Mouse (Mus musculus) thymus, postnatal 36 days (tissue): ENCODE results near the gene Sidt1.
A peak's percentile ranks its signal among the peaks of the same experiment; 100 is the strongest.
"Not testable (repeated sequence)": the region's sequence is repeated elsewhere in the genome, so short reads cannot be mapped to it uniquely, and the experiment has no call there.

Experiments used
- DNase-seq, 2 experiments: peaks; one replicate each; pipeline ENCODE4 v3.0.0; 2022; ENCODE audit warnings: mixed read lengths in 2 of 2

Sidt1 gene

DNA sequence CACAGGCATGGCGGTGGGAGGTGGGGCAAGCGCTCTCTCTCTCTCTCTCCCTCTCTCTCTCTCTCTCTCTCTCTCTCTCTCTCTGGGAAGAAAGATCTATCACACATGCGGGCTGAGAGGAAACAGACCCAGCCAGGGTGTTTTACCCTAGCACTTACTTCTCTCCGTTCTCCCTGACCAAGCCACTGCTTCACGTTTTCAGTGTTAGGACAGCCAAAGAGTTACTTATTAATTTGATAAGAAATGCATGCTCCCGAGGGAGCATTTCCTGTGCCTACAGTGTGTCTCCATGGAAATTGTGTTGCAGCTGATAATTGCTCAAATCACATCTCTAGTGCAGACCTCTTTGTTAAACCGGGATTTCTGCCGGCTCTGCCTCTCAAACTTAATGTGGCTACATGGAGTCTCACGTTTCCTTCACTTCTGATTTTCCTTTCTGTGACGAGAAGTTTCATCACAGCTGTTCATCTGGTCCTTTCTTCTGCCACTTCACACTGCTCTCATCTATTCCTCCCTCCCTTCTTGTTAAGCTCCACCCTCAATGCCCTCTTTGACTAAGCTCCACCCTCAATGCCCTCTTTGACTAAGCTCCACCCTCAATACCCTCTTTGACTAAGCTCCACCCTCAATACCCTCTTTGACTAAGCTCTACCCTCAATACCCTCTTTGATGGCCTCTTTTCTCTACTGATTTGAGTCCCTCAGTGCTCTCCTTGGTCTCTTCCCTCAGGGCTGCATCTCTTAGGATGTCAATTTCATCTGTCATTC lies 30.7 kb downstream of the Sidt1 start:
- DNase-seq = no peak

DNA sequence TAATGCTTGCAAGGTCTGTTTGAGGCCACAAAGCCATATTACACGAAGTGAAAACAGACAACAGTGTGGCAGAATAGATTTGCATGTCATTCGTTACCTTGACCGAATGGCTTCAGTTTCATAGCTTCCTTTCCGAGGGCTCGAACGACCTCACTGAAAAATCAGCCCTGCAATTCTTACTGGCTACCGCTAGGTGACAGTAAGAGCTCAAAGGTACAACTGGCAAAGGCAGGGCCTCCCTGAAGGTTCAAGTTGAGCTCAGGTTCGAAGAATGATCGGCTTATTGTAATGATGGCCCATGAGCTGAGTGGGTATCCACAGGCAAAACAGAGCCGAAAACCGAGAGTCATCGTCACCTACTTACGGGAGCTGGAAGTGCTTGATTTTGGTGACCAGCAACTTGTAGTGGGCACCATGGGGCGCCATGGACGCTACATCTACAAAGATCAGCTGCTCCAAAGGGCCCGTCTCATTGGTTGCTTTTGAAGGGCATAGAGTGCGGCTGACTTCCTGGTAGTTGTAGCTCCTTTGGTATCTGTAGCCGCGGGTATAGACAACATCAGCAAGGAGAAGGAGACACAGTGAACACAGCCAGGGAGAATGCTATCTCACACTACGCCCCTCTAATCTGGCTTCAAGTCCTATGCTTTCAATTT lies 33.4 kb downstream of the Sidt1 start:
- DNase-seq = peak in 1 of 2 experiments; percentile 6

DNA sequence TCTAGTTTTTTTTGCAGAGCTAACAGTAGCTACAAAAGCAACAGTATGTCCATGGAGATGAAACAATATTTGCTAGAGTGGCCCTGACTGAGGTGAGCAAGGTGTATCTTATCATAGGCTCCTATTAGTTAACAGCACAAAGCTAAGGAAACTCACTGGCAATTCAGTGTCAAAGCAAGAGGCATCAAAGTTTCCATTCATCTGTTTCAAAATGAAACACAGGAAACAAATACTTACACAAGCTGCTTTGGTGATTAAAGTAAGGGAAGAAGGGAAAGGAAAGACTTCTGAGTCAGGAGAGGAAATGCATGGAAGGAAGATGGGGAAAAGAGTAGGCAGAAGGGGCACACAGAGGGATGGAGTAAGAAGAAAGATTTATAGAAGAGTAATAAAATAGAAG lies 39.0 kb downstream of the Sidt1 start:
- no peak for DNase-seq

DNA sequence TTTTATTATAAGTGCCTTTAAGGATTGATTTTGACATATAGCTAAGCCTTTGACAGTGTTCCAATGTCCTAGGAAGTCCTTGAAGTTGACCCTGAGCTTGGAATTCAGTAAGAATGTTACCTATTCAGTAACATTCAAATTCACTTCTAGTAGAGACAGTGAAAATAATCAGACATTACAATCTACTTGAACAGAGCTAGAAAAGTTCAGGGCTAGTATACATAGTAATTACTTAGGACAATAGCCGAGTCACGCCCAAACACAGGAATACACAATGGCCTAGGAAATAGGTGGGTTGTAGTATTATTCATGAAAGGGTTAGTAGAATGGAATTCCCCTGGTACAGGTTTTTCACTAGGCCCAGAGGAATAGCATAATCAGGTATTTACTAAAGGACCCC lies 40.3 kb downstream of the Sidt1 start:
- not testable (repeated sequence) for DNase-seq

DNA sequence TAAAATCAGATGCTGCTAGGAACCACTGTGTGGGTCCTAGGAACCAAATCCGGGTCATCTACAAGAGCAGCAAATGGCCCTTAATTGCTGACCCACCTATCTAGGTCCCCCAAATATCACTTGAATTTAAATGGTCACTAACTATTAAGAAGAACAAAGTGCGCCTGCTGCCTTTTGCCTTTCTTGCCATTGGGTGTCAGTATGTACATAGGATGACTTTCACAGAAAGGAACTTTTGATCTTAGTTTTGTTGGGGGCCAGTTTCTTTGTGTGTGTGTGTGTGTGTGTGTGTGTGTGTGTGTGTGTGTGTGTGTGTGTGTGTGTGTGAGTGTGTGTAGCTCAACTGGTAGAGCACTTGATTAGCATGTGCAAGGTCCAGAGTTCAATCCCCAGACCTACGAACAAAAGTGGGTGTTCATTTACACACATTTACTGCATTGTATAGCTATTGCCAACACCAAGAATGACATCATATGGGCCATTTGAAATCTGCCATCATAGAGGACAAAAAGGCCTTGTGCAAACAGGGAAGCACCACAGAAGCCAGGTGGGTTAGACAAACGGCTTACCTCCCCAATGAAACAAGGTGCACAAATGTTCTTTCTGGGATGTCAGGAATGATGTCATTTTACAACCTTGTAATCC lies 43.9 kb downstream of the Sidt1 start:
- DNase-seq = no peak

DNA sequence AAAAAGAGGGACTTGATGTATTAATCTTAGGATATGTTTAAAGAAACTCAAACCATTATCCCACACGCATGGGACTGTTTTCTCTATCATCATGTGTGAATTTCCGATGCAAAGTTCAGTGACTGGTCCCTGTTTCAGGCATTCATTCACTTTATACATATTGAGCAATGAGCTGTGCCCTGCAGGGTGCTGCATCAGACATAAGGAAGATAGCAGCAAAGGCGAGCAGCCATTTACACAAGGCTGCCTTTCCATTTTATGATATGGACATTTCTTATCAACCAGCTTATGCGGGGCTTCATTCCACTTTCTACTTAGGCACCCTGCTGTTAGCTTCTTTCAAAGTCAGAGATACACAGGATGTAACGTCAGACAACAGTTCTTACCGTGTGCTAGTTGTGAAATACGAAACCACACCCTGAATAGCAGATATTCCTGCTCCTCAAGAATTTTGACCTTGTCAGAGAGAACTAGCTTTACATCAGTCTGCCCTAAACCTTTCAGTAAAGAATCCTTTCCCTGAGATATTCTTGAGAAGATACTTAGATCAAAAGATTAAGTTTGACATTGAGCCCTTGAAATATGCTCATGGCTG lies 45.5 kb downstream of the Sidt1 start:
- DNase-seq = no peak

DNA sequence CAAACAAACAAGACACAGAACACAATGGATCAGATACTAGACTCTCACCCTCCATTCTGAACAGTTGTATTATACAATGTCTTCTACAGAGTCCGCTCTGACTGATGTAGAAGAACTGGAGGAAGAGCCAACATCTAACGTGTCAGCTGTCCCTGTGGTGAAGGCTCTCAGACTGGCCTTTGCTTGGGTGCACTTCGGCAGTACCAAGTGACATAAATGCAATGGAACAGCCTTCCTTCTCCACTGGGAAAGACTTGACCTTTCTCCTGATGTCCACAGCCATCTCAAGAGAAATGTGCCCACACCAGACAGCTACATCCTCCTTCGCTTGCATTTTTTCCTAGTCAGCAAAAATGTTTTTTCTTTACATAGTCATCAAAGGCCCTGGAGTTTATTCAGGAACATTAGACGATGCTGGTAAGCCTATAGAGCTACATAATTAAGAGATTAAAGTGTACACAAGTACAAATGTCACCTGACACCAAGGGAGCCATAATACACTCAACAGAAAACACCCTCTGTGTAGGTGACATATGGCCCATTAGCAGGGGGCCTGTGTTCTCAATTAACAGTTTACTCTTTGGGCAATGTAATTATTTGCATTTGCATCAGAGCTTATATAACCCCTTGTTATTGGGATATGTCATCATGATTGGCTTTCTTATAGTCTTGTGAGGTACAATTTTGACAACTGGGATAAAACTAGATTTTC lies 50.2 kb downstream of the Sidt1 start:
- no peak for DNase-seq

DNA sequence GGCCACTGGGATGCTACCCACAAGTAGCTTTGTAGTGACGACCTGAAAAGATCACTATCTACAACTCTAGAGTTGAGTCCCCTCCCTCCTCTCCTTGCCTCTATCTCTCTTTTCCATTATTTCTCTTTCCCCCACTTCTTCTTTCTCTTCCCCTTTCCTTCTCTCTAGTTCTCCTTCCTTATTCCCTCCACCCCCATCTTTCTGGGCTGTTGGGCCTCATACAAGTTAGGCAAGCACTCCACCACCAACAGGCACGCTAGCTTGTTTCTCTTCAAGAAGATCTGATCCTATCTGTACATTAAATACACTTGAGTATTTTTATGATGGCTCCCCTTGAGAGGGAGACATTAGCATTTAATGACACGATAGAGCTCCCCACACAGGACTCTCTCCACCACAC lies 51.0 kb downstream of the Sidt1 start:
- DNase-seq = no peak

DNA sequence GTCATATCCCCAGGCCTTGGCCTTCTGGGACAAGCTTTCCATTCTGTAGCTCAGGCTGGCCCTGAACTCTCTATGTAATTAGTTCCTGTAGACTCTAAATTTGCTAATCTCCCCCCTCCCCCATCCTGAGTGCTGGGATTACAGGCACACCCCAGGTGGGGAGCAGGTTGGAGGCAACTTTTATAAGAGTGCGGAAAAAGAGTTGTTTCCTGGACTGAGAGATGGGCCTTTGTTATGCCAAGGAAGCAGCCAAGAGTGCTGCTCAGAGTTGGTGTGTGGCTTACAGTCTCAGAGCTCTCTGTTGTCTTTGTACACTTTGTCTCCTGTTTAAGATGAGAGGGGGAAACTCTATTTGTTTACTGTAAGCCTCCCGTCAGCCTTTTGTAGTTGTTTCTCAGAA lies 52.2 kb downstream of the Sidt1 start:
- DNase-seq = no peak

DNA sequence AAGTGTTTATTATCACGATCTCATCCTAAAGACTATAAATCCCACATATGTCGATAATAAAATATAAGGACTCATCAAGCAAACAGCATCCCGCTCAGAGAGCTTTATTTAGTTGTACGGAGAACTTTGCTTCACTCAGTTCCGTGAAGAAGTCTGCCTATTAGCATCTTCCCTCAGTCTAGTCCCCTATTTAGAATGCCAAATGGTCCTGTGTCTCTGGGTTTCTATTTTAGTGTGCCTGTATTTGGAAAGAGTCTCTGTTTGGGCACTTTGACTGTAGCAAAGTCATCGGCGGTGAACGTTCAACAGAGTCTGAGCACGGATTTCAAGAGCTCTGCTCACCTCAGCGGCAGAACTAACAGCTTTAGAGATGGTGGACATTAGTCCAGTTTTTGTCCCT lies 55.8 kb downstream of the Sidt1 start:
- DNase-seq = no peak

DNA sequence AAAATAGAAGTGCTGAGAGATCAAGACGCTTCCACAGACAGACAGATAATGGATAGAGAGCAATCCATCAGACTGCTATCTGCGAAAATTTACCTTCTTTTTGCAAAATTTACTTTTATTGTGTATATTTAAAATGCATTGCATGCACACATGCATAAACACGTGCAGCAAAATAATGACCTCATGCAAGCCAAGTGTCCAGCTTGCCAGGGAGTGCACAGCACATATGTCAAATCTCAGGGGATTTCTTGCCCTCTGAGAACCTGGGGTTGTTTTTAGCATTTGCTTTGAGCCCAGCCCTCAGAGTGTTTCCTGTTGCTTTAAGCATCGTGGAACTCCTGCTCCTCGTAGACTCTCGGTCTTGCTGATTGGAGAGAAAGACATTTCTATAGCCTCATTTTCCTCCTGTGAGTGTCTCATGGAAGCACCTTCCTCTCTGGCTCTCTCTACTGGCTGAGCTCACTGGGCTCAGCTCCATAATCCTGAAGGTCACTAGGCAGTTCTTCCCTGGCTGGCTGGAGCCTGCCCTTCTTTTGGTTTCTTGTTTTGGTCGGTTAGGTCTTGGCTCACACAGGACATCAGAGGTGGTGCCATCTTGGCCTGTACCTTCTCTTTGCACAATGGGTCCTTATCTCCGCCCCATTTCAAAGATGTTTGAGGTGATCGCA lies 61.5 kb downstream of the Sidt1 start:
- no peak for DNase-seq

DNA sequence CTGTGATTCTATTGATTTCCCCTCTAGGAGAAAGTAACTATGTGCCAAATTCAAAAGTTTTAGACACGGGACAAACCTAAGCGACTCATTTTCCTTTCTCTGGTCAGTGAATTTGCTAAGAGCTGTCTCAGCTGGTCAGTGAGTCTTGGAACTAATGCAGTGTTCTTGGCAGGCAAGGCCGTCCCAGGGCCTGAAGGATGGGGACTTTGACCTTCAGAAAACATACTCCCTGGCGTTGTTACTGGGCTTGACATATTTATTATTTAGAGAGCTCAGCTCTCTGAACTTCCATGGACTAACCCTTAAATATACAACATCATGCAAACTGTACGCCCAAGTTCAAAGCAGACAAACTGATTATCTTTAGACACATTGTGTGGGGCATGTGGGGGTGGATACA lies 62.4 kb downstream of the Sidt1 start:
- DNase-seq = no peak

DNA sequence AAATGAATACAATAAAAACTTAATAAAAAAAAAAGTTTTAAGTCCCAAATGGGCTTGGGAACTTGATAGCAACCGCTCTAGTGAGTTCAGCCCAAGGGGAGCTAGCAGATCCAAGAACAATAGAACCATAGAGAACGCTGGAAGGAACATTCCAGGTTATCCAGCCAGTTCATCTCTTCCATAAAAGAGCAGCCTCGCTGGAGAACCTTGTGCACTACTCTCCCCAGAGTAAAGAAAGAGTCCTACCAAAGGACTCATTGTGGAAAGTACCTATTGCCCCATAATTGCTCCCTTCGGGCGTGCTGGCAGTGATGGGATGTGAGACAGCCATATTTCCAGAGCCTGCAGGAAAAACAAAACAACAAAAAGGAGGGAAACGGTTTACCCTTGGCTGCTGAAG lies 63.4 kb downstream of the Sidt1 start:
- DNase-seq = no peak

DNA sequence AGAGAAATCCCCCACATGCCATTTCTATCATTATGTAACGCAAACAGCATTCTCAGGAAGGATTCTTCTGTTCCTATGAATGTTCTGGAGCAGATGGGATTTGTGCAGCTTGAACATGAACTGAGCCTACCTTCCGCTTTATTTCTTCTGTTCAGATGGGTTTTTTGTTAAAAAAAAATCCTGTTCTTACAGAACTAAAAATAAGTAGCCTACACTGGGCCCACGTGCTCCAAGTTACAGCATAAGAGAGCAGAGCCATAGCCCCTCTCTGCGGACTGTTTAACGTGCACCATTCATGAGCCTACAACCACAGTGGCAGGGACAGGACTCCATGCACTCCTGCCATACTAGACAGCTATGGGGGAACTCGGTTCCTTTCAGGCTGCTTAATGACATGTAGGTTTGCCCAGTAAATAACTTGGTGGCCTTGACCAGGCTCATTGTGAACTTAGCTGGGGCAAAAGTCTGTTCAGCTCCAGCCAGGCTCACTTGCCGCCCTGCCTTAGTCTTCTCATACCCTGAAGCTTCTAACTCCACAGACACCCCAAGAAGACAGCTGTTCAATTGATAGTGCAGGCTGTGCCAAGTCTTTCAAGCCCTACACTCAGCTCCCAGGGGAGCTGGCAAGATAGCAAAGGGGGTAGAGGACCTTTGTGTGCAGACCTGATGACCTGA lies 64.3 kb downstream of the Sidt1 start:
- DNase-seq = no peak

DNA sequence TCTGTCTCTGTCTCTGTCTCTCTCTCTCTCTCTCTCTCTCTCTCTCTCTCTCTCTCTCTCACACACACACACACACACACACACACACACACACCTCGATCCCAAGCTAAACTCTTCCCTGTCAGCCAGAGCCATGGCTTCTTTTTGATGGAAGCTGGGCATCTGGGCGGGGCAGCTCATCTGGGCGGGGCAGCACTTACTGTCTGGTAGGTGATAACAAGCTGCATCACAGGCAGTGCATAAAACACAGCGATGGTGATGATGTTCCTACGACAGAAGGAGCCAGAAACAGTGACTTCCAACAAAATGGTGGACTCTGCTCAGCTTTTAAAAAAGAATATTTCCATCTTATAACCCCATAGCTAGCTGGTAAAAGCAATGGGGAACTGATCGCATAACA lies 67.4 kb downstream of the Sidt1 start:
- no peak for DNase-seq

DNA sequence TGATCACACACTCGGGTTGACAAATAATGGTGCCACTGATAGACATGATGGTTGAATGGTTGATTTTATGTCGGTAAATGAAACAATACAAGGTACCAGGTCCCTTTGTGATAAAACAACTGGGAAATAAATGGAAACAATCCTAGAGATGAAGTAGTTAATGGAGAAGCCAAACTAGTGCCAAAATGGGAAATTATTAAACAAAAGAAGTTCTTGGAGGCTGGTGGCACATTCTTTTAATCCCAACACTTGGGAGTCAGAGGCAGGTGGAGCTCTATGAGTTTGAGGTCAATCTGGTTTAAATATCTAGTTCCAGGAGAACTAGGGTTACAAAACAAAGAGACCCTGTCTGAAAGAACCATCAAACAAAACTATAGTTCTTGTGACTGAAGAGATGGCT lies 68.1 kb downstream of the Sidt1 start:
- DNase-seq = no peak

DNA sequence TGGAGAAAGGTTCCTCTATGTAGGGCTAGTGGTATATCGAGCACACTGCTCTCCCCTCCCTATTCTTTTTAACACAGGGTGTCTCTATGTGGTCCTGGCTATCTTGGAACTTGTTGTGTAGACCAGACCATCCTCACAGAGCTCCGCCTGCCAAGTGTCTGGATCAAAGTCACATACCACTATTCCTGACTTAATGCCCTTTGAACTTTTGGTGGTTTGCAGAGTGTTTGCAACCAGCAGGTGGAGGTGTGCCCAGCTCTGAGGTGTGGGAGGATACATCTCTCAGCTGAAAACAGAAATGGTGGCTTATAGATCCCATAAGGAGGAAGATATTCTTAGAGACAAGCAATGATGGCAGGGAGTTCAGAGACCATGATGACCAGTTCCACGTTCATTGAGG lies 75.5 kb downstream of the Sidt1 start:
- DNase-seq = no peak

DNA sequence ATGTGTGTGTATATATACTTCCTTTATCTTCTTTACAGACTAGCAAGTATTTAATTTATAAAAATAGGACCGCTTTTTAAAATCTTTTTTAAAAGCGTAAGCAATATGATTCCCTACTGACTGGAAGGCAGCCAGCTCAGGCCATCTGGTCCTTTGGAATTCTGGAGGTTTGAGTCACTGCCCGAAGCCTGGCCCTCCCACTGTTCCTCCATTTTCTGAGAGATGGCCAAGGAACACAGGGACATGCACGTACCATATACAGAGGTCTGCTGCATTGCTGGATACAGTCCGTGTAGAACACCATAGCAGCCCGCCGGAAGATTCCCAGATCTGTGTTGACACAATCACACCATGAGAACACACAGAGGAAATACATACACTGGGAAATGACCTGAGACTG lies 78.3 kb downstream of the Sidt1 start:
- DNase-seq = no peak

DNA sequence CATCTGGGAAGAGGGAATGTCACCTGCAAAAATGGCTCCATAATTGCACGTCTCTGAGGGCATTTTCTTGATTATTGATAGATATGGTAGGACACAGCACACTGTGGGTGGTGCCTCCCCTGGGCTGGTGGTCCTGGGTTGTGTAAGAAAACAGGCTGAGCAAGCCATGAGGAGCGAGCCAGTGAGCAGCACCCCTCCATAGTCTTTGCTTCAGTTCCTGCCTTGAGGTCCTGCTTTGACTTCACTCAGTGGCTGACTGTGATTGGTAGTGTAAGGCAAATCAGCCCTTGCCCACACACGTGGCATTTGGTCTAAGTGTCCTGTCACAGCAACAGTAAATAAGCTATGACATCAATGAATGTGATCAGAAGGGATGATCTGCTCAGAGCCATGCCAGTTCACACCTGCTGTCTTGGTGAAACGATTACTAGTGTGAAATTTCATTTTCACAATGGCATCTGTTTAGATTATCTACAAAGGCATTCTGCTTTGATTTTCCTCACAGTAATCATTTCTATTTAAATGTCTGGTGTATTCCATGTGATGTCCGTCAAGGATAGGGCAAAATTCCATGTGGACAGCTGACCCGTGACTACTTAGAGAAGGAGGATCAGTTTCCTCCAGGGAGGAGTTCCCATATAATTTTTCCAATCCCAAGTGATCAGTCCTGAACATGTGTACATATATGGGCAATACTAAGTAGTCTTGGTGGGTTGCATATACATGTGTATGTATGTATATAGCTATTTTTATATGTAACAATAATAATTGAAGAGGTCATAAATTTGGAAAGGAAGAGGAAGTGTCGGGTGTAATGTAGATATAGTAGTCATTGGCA lies 79.0 kb downstream of the Sidt1 start:
- no peak for DNase-seq

DNA sequence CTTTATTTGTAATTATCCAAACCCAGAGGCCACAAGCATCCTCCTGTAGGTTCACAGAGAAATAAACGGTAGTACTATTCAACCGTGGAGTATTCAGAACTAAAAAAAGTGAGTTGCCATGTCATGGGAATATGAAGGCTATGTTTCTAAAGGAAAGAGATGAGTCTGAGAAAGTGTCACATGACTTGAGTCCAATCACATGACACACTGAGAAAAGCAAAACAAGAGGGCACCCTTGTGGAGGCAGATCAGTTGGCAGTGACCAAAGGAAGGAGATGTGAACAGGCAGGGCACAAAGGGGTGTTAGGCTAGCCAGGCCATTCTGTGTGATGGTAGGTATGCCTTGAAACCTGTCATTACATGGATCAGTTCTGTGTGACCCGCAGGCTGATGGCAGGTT lies 80.3 kb downstream of the Sidt1 start:
- no peak for DNase-seq

DNA sequence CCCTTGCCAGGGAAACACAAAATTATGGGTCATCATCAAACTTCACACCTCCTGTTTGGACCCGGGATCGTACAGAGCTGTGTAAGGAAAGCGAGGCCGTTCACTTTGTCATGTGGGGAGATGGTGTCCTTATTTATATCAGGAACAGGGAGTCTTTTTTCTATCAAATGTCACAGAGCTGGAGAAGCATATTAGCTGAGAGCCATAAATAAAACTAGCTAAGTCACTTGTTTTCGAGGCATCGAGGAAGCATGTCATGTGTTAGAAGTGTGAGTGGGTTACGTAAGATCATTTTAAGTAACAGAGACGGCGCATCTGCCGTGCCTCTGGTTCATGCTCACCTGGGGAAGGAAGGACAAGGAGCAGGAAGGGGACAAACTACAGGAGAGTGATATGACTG lies 83.0 kb downstream of the Sidt1 start:
- DNase-seq = no peak
